Mouse (Mus musculus): ENCODE data around the gene Zfp644. TPM values are rescaled to one million over a fixed set of nuclear protein-coding genes. Genes with fewer than 3 reads are reported as not detected.

Zfp644 gene
- total RNA-seq, 4 experiments from 2014 or later = 102 to 132 (median 114) TPM

- DNase-seq (ENCODE audit: low spot score in 2 of 2) = no peak
Measured at GRCm38 (mm10) chr5:106599482-106599881, 97.6 kb downstream of the Zfp644 start.

DNA sequence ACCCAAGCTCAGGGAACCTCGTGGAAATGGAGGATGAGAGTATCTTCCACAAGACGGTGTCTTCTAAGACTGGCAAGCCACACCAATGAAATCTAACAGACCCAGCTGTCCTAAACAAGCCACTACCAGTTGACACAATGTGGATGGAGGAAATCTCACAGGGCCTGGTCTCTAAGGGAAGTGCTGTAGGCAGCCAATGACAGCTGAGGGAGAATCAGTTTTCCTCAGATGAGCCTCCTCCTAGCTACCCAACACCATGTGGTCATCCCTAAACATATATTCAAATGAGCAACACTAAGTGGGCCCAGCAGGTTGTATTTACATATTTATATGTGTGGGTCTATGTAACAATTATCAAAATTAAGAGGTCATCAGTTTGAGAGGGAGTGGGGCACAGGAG is 99.6 kb downstream of the Zfp644 start:
- DNase-seq (ENCODE audit: low spot score in 2 of 2) = no peak

GRCm38 (mm10) chr5:106594388-106594787 is 102.7 kb downstream of the Zfp644 start:
- DNase-seq (ENCODE audit: low spot score in 2 of 2) = no peak

DNA sequence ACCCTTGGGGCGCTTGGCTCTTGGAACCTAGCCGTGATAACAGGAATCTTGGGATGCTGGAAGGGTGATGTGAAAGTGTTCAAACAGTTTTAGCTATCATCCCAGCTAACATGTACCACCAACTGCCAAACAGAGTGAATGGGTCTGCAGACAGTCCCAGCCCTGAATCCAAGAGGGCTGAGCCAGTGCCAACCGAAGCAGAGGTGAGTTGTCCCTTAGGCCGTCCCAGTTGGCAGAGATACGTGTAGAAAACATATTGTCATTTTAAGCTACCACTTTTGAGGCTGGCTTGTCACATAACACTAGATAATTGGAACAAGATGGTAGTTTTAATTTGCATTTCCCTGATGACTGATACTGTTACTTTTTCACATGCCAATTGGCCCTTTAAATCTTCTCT is 106.4 kb downstream of the Zfp644 start:
- DNase-seq (ENCODE audit: low spot score in 2 of 2) = no peak

DNA sequence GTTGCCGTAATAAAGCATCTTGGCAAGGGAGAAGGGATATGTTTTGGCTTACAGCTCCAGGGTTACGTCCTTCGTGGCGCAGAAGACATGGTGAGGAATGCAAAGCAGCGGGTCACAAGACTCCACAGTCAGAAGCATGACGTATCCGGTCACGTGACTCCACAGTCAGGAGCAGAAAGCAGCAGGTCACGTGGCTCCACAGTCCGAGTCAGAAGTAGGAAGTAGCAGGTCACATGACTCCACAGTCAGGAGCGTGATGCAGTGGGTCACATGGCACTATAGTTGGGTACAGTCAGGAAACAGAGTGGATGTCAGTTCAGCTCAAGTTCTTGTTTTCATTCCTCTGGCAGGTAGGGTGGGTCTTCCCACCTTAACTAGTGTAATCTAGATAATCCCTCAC is 107.4 kb downstream of the Zfp644 start:
- no peak for DNase-seq (ENCODE audit: low spot score in 2 of 2)

- no peak for DNase-seq (ENCODE audit: low spot score in 2 of 2)
Measured at GRCm38 (mm10) chr5:106589006-106589405, 108.1 kb downstream of the Zfp644 start.

- no peak for DNase-seq (ENCODE audit: low spot score in 2 of 2)
Measured at GRCm38 (mm10) chr5:106580943-106581342, 116.1 kb downstream of the Zfp644 start.

- DNase-seq (ENCODE audit: low spot score in 2 of 2) = no peak
Measured at GRCm38 (mm10) chr5:106577237-106577888, 119.7 kb downstream of the Zfp644 start.

GRCm38 (mm10) chr5:106575098-106575497 is 122.0 kb downstream of the Zfp644 start:
- DNase-seq (ENCODE audit: low spot score in 2 of 2) = no peak

GRCm38 (mm10) chr5:106574560-106574946 is 122.5 kb downstream of the Zfp644 start:
- DNase-seq (ENCODE audit: low spot score in 2 of 2) = peak; percentile 42 to 81

- DNase-seq (ENCODE audit: low spot score in 2 of 2) = peak in 1 of 2 experiments; percentile 8
Measured at GRCm38 (mm10) chr5:106573742-106574559, 123.1 kb downstream of the Zfp644 start.

Other genes starting within 250 kb of the Zfp644 start
- under 1 TPM in 1 of 4 experiments, not detected in 3; 0.14 TPM for gene Barhl2, start 239.1 kb downstream of the Zfp644 start, total RNA-seq (2022)
- gene Gm17304, start 88.2 kb downstream of the Zfp644 start, total RNA-seq (2022) = not detected
- gene Hfm1, start 229.0 kb upstream of the Zfp644 start, total RNA-seq (2022) = 1 to 10 TPM in 3 of 4 experiments, under 1 TPM in 1; 0.81 to 2.2 (median 2.1) TPM